Mouse (Mus musculus) embryo, embryonic 11.5 days (tissue): ENCODE data around the gene Arhgap4.

Source experiments
- DNase-seq: peaks from one replicate; pipeline ENCODE4 v3.0.0-alpha.2; 2012; ENCODE audit warnings: low read depth, low spot score

Gene Arhgap4

DNA sequence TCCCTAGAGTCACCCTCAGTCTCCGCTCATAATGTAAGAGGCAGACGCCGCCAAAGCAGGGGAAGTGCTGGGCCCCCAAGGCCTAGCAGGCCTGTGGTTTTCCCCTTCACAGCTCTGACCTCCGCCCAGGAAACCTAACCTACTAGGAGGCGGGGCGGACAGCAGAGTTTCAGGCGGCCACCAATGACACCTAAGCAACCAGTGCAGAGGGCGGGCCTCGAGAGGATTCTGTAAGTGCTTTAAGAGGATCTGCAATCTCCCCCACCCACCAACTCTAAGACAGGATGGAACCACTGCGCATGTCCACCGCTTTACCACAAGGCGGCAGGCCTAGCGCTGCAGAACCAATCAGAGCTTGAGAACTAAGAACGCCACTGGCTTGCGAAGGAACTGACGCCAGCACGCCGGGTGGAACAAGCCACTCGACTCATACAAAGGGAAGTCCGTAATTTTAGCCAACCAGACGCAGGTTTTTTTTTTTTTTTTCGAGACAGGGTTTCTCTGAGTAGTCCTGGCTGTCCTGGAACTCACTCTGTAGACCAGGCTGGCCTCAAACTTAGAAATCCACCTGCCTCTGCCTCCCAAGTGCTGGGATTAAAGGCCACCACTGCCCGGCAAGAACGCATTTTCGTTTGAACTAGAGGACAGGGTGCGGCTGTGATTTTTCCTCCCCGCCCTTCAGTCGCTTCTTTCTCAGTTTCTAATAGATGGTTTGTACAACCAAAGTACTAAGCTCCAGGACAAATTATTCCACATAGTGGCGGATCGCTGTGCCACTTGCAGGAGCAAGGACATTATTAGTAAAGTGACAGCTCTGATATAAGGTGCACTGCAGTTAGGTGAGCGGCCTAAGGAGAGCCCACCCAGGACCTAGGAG is 6.6 kb downstream of the Arhgap4 start:
- peak; percentile 86 for DNase-seq

DNA sequence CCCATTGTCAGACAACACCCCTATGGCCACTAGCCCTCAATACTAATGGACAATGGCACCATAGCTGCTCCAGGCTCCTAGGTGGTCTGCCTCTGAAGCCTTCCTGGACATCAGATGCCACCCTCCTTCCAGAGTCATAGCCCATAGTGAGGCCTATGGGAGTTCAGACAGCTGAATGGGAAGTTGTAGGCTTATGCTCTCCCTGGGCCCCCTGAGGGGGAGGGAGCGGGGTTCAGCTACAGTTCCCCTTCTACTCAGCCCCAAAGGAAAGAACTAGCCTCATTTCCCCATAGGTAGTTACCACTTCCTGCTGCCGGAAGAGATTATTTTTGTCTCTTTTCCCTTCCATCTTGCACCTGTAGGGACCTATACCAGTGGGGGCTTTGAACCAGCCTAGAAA is 10.1 kb downstream of the Arhgap4 start:
- no peak for DNase-seq

GRCm38 (mm10) chrX:73911156-73911555 is 10.5 kb downstream of the Arhgap4 start:
- DNase-seq: no peak

DNA sequence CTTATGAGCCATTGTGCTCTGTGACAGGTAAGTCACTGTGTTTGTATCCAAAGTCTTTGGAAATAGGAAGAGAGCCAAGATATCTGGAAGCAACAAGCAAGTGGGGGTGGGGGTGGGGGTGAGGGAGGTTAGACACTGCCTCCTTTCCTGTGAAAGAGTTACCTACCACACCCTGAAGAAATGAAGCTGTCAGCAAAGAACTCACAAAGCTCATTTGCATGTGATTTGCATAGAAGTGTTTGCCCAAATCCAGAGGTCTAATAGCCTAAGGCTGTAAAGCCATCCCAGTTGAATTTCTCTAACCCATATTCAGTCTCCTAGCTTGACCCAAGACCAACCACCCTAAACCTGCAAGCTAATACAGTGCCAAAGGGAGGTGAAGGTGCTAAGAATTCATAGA is 11.2 kb downstream of the Arhgap4 start:
- DNase-seq: no peak

GRCm38 (mm10) chrX:73910049-73910448 is 11.6 kb downstream of the Arhgap4 start:
- DNase-seq: no peak

DNA sequence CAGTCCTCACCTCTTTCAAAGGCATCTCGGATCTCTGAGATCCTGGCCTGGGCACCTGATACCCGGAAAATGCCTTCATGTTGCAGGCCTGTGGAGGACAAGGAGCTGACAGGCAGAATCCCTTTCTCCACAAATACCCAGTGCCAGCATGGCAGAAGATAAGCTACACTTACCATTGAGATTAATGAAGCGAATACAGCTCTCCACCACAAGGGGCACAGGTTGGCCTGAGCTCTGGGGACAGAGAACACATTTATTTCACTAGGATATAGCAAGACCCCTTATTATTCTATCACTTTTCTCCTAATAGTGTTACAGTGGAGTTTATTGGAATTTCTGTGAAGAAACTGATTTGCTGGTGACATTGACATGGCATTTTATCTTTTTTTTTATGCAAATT is 23.7 kb downstream of the Arhgap4 start:
- DNase-seq: no peak

DNA sequence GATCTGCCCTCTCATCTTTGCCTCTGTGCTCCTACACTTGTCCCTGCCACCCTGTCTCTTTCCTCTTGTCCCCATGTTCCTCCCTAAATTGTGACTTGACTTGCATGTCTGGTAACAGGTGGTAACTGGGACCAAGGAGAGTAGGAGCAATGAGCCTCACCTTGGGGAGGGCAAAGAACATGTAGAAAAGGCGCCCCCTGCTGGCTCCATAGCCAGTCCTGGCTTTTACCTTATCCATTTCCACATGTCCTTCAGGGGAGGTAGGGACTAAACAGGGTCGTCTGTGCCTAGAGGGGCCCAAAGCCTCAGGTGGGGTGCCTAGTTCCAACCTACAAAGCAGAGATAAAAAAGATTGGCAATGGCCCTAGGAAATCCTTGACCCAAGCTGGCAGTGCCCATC is 26.0 kb downstream of the Arhgap4 start, which contains the start of gene L1cam:
Gene L1cam (minus strand): TSS at position 387 of the 400 bp plus-strand sequence.
- no peak for DNase-seq

- DNase-seq: no peak
Measured at GRCm38 (mm10) chrX:73892833-73893232, 28.8 kb downstream of the Arhgap4 start.

GRCm38 (mm10) chrX:73891551-73892152 is 30.0 kb downstream of the Arhgap4 start, which contains the start of gene Avpr2:
Gene Avpr2, plus strand, starts transcription at chrX:73892102.
- DNase-seq: no peak

GRCm38 (mm10) chrX:73881463-73881862 is 40.2 kb downstream of the Arhgap4 start:
- no peak for DNase-seq

GRCm38 (mm10) chrX:73881036-73881427 is 40.6 kb downstream of the Arhgap4 start:
- DNase-seq: no peak

- DNase-seq: no peak
Measured at GRCm38 (mm10) chrX:73880194-73881035, 41.3 kb downstream of the Arhgap4 start.

GRCm38 (mm10) chrX:73877014-73877413 is 44.7 kb downstream of the Arhgap4 start:
- no peak for DNase-seq

DNA sequence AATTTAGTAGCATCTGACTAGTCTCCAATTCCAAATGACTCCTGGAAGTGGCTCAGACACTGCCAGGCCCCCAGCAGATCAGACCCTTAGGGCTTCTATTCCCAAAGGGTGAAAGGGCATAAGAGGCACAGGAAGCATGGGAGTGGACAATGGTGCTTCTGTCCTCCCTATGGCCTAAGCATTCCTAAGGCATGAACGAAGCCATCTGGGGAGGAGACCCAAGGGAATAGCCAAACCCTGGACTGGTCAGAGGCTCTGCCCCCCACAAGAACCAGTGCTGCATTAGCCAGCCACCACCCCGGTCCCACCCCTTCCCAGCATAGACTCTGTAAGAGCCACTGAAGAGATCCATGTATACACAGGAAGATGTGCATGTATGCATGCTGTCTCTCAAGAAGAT is 45.8 kb downstream of the Arhgap4 start:
- DNase-seq: no peak

DNA sequence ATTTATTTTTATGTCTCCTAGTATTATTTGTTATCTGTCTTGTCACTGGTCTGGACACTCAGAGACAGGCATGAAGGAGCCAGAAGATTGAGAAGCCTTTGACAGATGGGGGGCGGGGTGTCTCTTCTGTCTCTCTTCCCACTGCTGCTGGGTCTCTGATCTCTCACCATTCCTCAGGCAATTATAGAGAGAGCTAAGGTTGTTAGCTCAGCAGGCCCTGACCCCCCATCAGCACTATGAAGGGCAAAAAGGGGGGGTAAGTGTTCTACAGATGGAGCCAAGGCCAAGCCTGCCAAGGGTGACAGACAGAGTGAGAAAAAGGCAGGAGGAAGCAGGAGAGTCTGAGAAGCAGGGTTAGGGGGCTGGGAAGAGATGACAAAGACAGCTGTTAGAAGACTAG is 49.7 kb downstream of the Arhgap4 start:
- DNase-seq: no peak

DNA sequence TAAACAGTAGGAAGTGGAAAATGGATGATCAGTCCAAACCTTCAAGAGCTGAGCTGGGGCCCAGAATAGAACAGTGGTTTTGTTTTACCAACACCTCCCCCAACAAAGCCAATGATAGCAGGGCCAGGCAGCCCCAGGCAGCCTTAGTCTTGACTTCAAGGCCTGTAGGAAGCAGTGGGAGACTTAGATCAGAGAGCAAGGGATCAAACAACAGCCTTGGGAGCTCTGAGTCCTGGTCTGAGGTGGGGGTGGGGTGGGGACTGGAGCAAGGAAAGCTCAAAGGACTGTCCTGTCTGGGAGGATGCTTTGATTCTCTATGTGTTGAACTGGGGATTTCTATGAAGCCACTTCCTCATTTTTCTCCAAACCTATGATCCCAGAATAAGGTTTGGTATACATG is 50.2 kb downstream of the Arhgap4 start:
- no peak for DNase-seq

- DNase-seq: peak; percentile 34
Measured at GRCm38 (mm10) chrX:73869334-73869733, 52.3 kb downstream of the Arhgap4 start.

DNA sequence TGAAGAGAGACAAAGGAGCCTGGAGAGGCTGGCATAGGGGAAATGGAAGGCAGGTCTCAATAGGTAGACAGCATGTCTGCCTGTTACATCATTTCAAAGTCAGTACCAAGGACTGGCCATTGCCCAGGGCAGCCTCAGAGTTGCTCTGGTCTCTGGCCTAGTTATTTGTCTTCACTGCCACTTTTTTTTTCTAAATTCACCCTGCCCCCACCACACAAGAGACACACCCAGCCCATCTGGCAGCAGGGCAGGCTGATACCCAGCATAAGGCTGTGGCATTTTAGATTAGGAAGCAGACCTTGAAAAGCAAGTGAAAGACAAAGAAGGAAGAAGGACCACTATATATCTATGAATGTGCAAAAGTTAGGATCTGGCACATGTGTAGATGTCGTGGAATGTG is 53.8 kb downstream of the Arhgap4 start:
- DNase-seq: no peak

DNA sequence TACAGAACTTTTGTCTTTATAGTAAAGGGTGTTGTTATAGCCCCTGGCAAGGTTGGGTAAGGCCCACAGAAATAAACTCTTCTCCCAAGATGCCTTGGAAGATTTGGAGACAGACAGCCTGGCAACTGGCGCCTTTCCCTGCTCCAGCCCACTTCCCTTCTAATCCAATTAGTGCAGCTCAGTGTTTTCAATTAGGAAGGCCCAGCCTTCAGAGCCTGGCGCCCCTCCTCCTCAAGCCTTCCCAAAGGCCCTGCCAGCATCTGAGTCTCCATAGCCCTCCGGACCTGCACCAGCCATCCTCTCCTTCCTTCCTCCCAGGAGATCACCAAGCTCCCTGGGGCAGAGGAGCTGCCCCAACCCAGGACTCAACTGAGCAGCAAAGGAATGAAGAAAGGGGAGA is 54.4 kb downstream of the Arhgap4 start:
- no peak for DNase-seq

GRCm38 (mm10) chrX:73864692-73865091 is 57.0 kb downstream of the Arhgap4 start:
- peak; percentile 20 for DNase-seq

DNA sequence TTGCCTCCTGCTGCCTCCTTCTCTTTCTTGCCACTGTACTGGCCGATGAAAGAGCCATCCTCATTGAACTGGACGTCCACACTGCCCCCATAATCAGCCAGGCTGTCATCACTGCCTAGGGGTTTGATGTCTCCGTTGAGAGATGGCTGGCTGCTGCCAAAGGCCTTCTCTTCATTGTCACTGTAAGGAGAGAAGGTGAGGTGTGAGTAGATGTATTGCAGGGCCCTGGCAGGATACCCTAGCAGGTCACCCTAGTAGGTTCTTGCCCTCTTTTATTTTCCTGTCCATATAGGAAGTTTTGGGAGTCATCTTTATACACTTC is 66.6 kb downstream of the Arhgap4 start:
- no peak for DNase-seq
